Mouse (Mus musculus) erythroblast, embryonic 14.5 days (primary cell): ENCODE measurements at regions not wholly inside any gene's neighbourhood (a gene's known extent, or its start where the extent isn't known, plus 50 kb on each side); places are given as distances from the start of the nearest gene placed in this dataset.

Experiments used
- GATA1 ChIP-seq: IDR thresholded peaks from 2 replicates; pipeline ENCODE4 v1.6.1; 2012; ENCODE audit warnings: low read length, inconsistent platforms, mixed read lengths
- TAL1 ChIP-seq: IDR thresholded peaks from 3 replicates; pipeline ENCODE4 v1.6.1; 2012; ENCODE audit warnings: low read length, inconsistent platforms, mixed read lengths

- TF ChIP-seq TAL1 (no peak), GATA1 (no peak)
Observed at GRCm38 (mm10) chr1:137921592-137921991, 253.9 kb downstream of the Ptprc start.
